Mouse (Mus musculus) subcutaneous adipose tissue, adult 2 months (tissue): ENCODE measurements around the gene Limch1. TPM values are rescaled to one million over a fixed set of nuclear protein-coding genes. Genes with fewer than 3 reads are reported as not detected.

ENCODE experiments used
- polyA plus RNA-seq: library from polyadenylated mRNA; depleted of rRNA; stranded (reverse); fragments of >200 nt; gene quantifications from 2 replicates; pipeline ENCODE4 v1.2.3, GENCODE M21; 2012; ENCODE audit warnings: low replicate concordance; rRNA removed

Limch1 gene
- polyA plus RNA-seq: 10.8 and 12.2 TPM in 2 replicates

DNA sequence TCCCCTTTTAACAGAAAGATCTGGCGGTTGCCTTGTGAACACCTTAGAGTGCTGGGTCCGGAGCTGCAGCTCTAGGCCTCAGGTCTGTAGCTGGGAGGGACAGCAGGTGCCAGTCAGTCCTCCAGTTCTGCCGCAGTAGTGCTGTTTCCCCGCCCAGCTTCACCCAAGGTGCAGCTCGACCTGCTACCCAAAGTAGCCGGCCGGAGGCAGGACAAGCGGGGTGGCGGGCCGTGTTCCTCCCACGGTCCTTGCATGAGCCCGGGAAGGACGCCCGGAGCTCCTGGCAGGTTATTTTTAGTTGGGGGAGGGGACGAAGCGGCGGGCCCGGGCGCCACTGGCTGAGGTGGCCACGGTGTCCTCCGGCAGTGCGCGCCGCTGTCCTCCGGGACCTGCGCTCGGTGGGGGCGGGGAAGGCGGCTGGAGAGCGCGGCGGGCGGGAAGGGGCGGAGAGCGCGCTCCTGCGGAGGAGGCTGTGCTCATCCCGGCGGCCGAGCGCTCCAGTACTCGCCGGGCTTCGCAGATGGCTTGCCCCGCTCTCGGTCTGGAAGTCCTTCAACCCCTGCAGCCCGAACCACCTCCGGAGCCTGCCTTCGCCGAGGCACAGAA is at the start of gene Limch1:
TSS of gene Limch1 (plus strand) at position 438 of the 606 bp plus-strand sequence.

DNA sequence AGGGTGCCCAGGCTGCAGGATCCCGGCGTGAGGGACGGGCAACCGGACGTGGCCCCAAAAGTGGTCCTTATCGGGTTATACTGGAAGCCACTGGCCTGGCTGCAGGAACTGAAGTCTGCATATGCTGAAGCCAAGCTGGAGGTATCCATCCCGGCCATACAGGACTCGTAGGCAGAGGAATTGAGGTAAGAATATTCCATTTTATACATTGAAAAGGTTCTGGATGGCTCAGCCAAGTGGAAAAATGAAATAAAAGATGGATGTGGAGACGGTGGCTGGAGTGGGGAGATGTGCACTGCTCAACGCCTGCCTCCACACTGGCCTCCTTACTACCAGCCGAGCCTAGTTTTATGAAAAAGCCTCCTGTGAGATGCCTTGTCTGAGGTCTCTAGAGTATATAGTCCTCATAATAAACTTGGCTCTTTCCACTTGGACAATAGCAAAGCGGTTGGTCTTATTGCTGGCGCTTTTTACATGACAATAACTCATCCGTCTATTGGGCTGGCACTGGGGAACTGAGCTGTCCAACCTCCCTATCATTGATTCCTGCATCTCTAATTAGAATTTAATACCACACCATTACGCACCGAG is 353.2 kb downstream of the Limch1 start, which contains the start of gene Phox2b:
TSS of gene Phox2b (minus strand) at position 569 of the 591 bp plus-strand sequence.

Other genes starting within 250 kb of the Limch1 start
- 17.9 and 27.3 TPM in 2 replicates for gene Apbb2, start 127.0 kb upstream of the Limch1 start, polyA plus RNA-seq
- gene Uchl1, start 69.7 kb upstream of the Limch1 start, polyA plus RNA-seq: 12.0 and 19.0 TPM in 2 replicates